Mouse (Mus musculus): ENCODE results near the gene Mto1.

DNA sequence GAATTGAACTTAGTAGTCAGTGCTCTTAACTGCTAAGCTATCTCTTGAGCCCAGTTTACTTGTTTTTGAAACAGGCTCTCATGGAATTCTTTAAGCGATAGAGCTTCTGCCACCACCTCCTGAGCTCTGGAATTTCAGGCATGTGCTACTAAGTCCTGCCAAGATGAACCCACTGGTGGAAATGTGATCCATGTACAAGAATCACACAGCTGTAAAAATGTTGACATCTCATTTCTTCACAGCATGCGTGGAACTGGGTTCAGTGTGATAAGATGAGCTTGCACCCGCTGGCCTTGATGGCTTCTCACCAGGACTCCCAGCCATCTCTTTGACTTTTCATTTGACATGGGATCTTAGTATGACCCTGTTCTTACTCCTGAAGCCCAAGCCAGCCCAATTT is 52.4 kb downstream of the Mto1 start:
- TF ChIP-seq CTCF (IDR thresholded peaks at IDR 0.05; ENCODE audit: extremely low read depth, insufficient read length, insufficient replicate concordance, low read depth, low read length) = no peak
- no peak for TF ChIP-seq POLR2A (IDR thresholded peaks at IDR 0.05; ENCODE audit: low read depth, low read length)
